Mouse (Mus musculus): ENCODE data around the gene Mydgf. TPM values are rescaled to one million over a fixed set of nuclear protein-coding genes. Genes with fewer than 3 reads are reported as not detected.

Gene Mydgf
- polyA plus RNA-seq, 2 experiments from 2014 or later = 58.9 to 59.6 TPM

DNA sequence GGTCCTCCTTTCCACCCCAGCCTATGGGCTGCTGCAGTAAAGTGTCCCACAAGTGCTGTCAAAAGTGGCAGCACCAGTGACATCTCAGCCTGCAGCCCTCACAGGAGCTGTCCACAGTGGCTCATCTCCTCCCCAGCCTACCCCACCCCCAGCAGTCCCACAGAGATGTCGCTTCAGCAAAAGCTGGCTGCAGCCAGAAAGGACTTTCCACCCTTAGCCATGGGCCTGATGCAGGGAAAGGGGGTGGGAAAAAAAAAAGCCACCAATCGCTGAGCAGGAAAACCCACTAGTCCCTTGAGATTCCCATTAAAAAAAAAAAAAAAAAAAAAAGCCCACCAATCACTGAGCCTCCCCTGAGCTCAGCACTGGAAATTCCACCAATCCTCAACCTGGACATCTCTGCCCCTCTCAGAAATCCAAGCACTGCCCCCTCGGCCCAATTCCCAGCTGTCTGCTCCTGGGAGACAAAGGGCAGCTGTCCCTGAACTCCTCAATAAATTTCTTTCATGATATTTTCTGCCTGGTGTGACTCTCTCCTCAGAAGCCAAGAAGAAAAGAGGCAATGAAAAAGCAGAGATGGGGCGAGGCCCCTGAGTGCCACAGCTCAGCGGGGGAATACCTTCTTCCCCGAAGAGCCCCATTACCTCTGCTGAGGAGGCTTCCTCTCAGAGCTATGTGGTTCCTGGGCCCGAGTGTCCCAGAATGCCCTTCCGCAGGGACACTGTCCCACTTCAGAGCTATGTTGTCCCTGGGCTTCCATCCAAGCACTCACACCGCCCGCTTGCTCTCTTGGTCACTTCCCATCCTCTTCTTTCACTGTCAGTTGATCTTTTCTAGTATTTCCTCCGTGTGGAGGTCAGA, 1.8 kb upstream of the Mydgf start:
- ATAC-seq = no peak

DNA sequence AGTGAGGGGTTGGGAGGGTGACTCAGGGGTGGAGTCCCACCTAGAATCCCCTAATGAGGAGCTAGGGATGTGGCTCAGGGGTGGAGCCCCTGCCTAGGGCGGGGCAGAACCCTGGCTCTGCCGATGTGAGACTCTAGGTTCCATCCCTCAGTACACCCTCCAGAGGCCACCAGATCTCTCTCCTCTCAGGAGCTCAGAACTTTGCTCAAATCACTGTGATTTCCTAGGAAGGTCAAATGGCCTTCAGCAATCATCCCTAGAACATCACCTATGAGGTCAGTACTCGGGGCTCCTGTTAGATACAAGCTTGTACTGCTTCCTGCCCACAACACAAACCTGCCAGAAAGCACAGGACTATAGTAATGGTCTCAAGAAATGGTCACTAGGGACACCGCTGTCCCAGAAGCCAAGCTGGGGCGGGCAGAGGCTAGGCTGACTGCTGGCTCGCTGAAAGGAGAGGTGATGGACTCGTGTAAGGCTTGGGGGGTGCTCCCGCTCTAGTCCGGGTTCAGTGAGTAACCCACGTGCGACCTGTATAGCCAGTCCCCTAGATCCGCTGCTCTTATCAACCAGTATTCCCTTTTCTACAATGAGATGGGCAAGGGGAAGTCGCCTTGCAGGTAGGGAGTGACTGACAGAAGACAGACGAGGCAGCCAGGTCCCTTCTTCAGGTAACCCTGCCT, 604 bp downstream of the Mydgf start:
- peak; percentile 3 for ATAC-seq

DNA sequence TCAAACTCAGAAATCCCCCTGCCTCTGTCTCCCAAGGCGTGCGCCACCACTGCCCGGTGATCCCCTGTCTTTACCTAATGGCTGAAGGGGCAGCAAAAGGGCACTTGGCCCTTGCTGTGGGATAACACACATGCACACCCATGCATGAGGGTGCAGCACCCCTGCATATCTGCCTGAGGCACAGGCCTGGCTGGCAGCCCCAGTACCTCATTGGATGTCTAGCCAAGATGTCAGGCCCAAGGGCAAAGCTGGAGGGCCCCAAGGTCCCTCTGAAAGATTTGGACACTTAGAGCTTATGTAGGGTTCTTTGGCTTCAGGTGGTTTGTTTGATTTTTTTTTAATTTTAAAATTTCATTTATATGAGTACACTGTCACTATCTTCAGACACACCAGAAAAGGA, 8.3 kb downstream of the Mydgf start:
- ATAC-seq = no peak

DNA sequence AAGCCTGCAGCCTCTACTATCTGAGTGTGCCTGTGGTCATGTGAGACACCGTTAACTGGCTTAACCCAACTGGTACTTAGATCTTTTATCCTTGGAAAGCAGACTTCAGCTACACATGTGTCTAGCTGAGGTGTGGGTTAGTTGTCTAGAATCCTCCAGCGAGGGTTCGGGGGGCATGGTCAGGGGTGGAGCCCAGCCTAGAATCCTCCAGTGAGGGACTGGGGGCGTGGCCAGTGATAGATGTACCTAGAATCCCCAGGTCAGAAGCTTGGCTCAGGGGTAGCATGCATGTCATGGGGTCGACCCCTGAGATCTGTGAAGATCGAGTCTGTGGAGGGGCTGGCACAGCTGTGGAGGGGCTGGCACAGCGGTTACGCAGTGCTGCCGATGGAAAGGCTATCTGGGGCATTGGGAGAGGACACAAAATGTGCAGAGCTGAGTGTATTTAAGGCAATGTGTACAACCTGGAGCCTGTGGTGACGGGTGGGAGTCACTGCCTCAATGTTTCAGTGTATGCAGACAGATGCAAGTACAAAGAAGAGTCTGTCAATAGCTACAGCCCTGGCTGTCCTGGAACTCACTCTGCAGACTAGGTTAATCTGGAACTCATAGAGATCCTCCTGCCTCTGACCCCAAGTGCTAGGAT, 10.2 kb downstream of the Mydgf start:
- no peak for ATAC-seq

DNA sequence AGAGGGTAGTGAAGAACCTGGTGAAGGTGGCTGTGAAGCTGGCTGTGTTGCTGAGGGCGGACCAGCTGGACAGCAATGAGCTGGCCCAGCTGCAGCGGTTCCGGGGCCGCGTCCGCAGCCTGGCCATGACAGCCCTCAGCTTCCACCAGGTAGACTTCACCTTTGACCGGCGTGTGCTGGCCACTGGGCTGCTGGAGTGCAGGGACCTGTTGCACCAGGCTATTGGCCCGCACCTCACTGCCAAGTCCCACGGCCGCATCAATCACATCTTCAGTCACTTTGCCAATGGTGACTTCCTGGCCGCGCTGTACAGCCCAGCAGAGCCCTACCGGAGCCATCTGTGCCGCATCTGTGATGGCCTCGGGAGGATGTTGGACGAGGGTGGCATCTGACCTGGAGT, 11.8 kb downstream of the Mydgf start:
- no peak for ATAC-seq

DNA sequence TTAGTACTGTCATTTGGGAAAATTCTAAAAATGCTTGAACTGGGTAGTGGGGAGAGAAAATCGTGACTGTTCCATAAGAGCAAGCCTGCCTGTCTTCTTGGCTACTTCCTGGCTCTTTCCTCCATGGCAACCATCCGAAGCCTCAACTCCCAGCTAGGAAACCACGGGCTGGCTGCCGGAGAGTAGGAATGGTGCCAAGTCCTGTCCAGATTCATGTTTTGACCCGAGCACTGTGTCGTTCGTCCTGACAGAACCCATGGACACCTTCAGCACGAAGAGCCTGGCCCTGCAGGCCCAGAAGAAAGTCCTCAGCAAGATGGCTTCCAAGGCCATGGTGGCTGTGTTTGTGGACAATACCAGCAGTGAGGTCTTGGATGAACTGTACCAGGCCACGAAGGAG, 12.3 kb downstream of the Mydgf start:
- no peak for ATAC-seq

DNA sequence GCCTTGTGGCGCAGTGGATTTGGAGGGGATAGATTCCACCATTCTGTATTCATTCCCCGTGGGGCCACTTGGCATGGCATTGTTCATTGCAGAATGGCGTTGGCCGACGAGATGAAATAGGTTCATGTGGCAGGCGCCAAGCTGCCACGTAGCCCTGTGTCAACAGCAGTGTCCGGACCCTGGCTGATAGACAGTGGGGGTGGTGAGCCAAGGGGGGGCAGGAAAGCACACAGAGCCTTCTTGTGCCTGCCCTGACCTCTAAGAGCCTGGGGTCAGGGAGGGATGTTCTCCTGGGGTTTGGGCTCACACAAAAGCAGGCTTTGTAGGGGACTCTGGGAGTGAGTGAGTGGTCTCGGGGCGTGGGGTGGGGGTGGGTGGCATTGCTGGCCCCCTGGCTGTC, 13.1 kb downstream of the Mydgf start:
- ATAC-seq = no peak

DNA sequence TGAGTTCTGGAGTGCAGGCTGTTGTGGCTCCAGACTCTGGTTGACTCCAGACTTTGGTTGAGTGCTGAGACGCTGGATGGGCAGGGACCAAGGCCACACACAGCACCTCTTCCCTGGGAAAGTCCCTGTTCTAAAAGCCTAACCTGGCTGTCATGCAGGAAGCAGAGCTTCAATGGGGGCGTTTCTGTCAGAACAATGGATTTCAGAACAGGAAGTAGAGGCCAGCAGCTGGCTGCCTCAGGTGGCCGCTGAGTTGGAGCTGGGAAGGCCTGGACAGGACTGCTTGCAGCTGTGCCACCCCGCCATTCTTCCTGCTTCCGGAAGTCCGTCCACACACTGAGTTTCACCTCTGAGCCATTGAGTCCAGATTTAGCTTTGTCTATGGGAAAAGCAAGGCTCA, 13.9 kb downstream of the Mydgf start:
- ATAC-seq = peak; percentile 83

DNA sequence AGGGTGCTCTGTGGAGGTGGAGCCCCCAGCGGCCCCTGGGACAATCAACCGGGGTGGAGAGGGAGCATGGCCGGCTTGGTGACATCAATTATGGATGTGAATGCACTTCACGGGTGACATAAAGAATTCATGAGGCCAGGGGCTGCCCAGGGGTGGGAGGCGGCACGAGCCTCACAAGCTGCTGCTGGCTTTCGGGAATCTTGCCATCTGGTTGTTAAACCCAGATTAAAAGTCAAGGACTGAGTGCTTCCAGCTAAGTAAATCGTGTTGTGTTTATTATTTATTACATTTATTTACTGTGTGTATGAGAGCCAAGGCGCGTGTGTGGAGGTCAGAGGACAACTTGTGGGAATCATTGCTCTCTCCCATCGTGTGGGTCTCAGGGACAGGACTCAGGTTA, 18.0 kb downstream of the Mydgf start:
- ATAC-seq = no peak

DNA sequence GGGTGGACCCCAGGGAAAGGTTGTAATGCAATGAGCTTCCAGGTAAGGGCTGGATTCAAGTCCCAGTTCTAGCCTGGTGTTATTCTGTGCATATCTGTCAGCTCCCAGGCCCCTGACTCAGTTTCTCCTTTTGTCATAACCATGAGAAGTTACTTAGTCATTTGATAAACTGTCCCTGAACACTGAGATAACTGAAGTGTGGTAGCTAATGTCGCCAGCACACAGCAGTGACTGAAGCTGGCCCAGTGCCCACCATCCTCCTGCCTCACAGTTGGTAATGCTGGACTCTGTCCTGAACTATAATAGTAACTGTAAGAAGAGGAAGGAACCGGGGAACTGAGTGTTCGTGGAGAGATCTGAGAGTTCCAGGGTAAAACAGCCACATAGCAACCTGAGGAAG, 19.2 kb downstream of the Mydgf start:
- ATAC-seq = no peak

DNA sequence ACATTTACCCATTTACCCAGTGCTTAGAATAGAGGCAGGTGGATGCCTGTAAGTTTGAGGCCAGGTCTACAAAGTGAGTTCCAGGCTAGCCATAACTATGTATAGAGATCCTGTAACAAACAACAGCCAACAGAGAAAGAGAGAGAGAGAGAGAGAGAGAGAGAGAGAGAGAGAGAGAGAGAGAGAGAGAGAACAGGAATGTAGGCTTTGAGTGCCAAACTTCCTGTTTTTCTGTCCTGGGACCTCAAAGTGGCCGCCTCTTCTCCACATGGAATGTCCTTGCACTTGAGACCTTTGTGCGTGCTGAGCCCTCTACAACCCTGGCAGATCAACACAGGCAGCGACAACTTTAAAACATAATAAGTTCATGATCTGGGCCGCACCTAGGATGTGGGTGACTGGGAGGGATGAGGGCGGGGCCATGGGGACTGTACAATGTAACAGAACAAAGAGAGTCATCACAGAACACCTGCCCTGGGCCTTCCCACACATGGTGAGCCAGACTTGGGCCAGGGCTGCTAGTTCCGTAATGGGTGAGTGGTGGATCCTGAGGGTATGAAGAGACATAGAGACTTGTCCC, 20.1 kb downstream of the Mydgf start:
- peak; percentile 83 for ATAC-seq

DNA sequence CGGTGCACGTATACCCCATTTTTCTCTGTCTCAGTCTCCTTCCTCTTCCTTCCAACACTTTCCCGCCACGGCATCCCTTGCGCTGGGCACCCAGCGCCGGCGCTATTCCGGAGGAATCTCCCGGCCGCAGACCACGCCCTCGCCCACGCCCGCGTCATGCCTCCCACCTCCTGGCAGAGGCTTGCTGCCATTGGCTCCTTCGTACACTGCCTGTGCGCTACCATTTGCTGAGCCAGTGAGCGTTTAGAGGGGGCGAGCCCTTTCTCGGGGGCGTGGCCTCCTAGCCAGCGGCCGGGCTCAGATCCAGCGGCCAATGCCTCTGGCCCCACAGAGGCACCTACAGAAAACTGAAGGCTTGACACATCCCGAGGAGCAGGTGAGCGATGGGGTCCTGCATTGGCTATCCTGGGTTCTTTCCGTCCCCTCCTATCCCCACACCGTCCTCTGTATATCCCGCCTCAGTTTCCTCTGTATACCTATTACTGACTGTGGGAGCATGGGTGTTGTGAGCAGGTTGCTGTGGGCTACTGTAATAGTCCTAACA, 21.4 kb downstream of the Mydgf start, which contains the start of gene Tnfaip8l1:
Gene Tnfaip8l1, plus strand, starts transcription at position 247 of the 544 bp plus-strand sequence.
- ATAC-seq = peak; percentile 87

DNA sequence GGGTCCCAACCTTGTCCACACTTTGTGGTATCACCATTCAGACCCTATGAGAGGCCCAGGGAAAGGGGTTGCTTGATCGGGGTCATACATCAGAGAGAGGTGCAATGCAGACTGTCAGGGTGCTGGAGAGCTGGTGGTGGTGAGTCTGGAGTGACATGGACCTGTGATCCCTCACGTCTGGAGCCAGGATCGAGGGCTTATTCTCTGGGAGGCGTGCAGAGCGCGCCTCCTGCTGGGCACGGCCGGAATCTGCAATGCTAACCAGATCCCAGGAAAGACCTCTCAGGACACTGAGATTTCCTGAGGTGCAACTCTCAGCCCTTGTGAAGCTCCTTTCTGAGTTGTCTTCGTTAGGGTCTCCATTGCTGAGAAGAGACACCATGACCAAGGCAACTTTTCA, 24.0 kb downstream of the Mydgf start:
- ATAC-seq = no peak

DNA sequence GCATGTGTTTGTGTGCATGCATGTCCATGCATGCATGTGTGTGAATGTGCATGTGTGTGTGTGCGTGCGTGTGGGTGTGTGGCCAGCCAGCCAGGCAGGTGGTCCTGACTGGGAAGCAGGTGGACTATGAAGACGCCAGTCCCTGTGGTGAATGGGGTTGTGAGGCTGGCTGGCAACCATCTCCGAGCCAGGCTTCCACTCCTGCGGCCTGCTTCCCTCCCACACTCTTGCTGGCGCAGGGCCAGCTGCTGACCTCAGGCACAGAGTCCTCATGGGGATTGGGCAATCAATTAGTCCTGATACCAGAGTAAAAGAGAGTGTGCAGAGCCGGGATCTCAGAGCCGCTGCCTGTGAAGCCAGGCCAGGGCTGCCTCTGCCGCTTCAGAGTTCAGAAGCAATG, 30.1 kb downstream of the Mydgf start:
- no peak for ATAC-seq

DNA sequence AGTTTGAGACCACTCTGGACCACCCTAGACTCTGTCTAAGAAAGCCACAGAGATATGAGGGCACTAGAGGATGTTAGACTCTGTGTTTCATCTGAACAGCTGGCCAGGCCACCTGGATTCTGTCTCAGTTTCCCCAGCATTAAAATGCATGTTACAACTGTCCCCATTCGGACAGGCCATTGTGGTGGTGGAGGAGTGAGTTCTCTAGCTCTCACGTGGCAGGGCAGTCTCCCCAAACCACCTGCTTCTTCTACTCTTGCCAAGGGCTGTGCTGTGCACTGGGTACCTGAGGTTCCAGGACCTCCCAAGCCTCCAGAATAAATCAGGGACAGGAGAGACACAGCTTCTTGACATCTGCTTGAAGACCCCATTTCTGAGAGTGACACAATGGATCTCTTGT, 33.8 kb downstream of the Mydgf start:
- ATAC-seq = no peak

DNA sequence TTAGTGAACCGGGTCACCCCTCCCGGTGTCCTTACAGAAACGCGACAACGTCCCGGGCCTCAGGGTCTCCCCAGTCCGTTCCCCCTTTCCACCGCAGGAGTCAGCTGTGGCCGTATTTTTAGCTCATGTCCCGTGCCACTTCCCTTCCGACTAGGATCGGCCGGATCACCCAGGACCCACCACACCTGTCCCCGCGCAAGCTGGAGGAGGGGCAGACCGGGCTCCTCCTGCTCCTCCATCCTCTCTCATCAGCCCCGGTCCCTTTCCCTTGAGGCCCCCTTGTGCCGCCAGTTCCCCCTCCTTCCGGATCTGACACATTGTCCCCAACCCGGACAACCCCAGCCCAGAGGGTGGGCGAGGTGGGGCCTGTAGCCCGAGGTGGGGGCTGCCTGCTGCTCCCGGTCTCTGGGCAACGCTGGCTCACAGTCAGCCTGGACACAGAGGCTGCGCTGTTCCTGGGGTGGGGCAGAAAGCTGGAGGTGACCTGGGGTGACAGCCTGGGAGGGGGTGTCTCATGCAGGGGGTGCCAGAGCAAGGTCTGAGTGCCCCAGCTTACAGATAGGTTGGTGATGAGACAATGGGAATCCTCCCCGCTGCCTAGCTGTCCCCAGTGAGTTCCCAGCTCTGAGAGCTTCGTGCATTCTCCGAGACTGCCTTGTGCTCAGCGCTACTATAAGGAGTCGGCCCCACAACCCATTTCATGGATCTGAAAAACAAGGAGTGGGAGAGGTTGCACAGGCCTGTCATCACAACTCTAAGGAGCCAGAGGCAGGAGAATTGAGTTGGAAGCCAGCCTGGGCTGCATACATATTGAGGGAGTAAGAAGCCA, 34.7 kb downstream of the Mydgf start:
- ATAC-seq = no peak

DNA sequence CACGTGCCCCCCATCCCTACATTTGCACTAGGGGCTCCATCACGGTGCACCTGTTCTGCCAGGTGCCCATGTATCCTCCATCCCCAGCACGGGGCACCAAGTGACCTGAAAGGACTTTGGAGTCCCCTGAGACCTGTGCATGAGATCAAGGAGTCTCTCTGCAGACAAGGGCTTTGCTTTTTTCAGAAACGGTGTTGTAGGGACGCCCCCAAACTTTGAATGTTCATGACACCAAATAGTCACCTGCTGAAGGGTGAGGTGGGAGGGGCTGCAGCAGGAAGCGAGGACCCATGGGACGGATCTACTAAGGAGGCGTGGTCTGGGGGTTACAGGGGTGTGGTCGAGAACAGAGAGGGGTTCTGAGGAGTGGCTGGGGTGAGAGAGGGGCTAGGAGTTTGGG, 35.4 kb downstream of the Mydgf start:
- ATAC-seq = peak; percentile 26

DNA sequence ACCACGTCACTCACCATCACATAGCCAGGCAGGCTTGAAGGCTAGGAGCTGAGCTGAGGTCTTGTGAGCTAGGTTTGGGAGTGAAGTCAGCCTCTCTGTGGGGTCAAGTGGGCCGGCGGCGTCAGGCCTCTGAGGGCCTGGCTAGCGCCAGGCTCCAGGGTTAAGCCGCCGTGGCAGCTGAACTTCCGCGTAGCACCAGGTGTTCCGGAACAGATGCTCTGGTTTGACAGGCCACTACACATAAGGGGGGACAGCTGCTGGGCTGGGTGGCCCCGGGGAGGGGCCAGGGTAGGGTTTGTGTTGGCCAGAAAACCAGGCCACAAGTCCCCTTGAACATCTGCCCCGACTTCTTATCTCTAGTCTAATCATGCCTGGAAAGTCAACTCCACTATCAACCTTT, 36.3 kb downstream of the Mydgf start:
- ATAC-seq = no peak

DNA sequence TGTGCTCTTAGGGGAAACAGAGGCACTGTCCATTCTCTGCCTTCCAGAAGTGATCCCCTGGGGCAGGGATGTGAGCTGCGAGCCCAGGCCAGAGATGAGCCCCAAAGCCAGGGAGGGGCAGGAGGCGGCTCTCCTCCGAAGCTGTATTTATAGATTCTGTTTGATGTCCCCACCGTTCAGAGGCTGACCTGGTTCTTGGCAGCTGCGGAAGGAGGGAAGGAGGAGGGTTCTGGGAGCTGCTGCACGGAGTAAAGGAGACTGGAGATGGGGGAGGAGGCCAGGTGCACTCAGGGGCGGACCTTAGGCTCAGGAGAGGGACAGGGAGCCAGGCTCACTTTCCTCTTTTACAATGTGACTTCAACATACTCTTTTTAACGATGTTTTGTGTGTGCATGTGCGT, 37.6 kb downstream of the Mydgf start:
- ATAC-seq = no peak

DNA sequence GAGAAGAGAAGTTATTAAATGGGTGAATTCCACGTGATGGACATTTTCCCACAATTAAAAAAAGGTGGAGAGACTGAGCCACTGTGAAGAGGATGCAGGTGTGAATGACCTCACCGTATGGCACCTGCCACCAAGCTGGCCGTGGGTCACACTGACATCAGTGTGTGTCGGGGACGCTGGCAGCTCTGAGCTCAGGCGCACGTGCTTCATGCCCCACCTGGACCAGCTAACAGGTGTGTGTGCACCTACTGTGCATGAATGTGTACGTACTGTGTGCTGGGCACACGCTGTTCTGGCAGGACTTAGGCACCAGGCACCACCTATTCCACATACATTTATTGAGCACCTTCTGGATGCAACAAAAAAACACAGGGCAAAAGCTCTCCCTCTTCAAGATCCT, 39.2 kb downstream of the Mydgf start:
- ATAC-seq = no peak

DNA sequence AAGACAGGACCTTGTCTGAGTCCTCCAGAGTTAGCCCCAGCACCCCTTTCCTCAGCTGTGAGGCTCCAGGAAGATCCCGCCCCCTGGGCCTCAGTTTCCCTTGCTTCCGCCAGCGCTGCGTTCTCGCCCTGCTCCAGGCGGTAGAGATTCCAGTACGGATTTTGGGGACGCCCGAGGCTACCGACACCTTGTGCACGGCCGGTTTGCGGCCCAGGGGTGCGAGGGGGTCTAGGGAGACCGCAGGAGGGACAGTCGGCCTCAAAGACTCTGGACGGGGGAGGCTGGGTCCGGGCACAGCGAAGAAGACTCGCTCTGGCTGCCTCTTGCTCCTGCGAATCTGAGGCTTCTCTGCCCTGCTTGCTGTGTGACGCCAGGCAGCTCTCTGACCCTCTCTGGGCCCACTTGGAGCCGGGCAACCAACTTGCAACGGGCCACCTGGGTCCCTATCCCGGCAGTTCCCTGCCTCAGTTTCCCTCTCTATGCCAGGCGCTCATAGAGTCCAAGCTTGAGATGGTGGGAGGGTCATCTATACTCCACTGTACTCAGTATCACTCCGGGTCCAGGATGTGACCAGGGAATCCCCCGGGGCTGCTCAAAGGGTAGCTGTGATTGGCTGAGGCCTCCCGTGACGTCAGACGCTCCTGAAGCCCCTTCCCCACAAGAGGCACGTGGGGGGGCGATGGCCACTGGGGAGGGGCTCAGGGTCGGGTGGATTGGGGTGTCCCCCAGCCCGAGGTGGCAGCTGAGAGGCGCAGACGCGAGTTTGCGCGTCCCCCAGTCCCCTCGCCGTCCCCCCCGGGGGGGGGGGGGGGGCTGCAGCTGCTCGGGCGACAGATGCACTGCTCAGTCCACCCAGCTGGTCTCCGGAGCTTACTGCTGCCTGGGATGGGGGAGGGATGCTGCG, 41.8 kb downstream of the Mydgf start:
- ATAC-seq = no peak

All from CD4-positive, CD25-positive, alpha-beta regulatory T cell, adult 4 months (primary cell).